Mouse (Mus musculus) spleen, postnatal 10 days (tissue): ENCODE data around the gene 2900026A02Rik.

Source experiments
- DNase-seq, 2 experiments: peaks; one replicate each; pipeline ENCODE4 v3.0.0; 2021 to 2022; ENCODE audit warnings: low spot score in 2 of 2

The 2900026A02Rik gene

DNA sequence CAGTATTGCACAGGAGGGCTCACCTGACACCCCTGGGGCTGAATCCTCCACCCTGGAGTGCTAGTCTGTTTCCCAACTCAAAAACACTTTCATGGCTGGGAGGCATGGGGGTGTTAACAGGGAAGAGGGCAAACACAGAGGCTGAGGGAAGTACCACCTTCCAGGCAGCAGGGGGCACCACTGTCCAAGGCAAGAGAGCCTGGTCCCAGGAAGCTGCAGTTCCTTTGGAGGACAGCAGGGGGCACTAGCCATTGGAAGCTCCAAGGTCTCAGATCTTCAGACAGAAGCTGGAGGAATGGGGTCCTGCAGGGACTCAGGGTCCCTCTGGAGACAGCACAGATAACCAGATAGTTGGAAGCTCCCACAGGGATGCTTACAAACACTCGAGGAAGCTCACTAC, 121.5 kb downstream of the 2900026A02Rik start:
- peak; percentile 76 to 89 for DNase-seq

DNA sequence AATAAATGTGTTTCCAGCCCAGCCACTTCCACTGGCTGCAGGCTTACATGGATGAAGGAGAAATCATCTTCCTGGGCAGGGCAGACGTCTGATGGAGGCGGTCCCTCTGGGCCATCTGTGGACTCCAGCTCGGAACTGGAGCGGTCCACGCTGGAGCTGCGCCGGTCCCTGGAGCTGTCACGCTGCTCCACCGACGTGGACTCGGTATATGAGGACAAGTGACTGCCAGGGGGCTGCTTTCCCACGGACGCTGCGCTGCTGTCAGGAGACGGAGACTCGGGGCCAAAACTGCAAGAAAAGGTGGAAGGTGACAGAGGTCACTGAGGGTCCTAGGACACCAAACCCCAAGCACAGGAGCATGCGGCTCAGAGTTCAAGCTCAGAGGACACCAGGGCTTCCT, 123.5 kb downstream of the 2900026A02Rik start:
- DNase-seq = no peak

- no peak for DNase-seq
Measured at GRCm38 (mm10) chr5:113095456-113095855, 125.6 kb downstream of the 2900026A02Rik start.

GRCm38 (mm10) chr5:113092406-113092805, 128.6 kb downstream of the 2900026A02Rik start:
- no peak for DNase-seq

DNA sequence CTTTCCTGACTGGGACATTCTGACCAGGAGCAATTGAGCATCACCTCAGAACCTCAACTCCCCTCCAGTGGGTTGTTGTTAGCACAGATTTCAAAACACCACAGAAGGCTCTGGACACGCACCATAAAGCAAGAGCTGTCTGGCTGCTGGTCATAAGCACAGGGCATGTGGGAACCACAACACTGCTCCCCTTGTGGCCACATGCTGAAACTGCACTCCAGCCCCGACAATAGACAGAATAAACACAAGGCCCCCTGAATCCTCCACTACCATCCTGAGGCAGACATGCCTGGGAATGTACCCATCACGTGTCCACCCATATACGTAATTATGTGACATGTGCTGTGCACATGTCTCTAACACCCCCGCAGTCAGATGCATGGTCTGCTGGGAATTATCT, 129.9 kb downstream of the 2900026A02Rik start:
- DNase-seq = peak in 1 of 2 experiments; percentile 53

GRCm38 (mm10) chr5:113090750-113091149, 130.3 kb downstream of the 2900026A02Rik start:
- no peak for DNase-seq

DNA sequence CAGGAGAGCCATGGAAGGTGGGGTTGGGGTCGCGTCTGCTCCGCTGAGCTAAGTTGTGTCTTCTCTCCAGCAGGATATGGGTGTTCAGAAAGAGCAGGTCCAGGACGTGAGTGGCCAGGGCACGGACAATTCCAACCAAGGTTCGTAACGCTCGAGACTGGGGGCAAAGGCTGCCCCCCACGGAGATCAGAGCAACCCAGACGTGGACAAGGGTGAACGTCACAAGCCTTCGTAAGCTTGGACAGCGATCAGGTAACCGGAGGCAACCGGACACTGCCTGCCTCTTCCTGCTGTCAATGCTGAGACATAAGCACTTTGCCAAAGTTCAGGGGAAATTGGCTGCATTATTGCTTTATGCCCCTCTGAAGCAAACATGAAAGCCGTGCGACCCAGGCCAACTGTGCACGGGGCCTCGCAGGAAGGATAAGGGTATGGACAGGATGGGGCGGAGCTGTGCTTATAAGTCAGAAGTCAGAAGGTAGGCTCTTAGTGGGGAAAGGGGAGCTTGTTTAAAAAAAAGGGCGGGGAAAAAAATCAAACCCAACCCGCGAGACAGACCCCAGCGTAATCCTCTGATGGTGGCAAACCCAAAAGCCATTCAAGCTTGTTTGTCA, 130.9 kb downstream of the 2900026A02Rik start:
- no peak for DNase-seq

DNA sequence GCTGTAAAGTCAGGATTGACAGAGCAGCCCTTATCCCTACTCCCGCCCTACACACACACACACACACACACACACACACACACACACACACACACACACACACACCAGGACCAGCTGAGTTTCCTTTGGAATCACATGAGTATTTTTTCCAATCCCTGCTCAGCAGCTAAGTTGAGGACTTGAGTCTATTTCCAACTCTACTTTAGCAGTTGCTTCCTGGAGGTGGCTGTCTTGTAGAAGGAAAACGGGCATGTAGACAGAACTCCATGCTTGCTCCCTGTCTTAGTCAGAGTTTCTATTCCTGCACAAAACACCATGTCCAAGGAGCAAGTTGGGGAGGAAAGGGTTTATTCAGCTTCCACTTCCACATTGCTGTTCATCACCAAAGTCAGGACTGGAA, 133.6 kb downstream of the 2900026A02Rik start:
- DNase-seq = no peak

DNA sequence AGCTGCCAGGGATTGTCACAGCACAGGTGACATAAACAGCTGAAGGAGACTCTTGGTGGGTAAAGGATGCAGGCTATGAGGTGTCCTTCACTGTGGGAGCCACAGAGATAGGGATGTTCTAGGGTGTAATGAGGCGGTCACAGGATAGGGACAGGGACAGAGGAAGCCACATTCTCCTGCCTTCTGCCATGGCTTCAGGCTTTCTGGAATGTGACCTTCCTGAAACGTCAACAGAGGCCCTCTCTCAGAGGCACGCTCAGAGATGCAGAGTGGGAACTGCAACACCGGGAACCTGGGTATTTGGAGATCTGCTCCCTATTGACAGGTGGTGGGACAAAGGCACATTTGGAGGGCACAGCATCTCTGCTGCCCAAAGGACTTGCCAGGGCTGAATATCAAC, 134.0 kb downstream of the 2900026A02Rik start:
- DNase-seq = no peak

GRCm38 (mm10) chr5:113086439-113086838, 134.6 kb downstream of the 2900026A02Rik start:
- DNase-seq = no peak

DNA sequence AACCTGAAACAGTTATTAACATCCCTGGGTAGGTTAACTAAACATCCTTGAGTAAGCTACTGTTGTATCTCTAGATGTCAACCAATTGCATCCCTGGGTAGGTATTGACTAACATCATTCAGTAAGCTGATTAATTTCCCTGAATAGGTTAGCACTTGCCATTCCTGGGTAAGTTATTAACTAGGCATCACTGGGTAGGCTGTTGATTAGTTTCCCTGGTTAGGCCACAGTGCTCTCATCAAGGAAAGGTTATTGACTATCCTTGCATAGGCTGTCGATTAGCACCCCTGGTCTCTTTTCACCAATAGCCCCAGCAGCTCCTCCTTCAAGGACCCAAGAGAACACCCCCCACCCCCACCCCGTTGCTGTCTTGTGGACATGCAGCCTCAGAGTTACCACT, 135.1 kb downstream of the 2900026A02Rik start:
- DNase-seq = no peak

- DNase-seq = no peak
Measured at GRCm38 (mm10) chr5:113084309-113084708, 136.7 kb downstream of the 2900026A02Rik start.

- no peak for DNase-seq
Measured at GRCm38 (mm10) chr5:113082356-113083168, 138.5 kb downstream of the 2900026A02Rik start.

GRCm38 (mm10) chr5:113081439-113081838, 139.6 kb downstream of the 2900026A02Rik start, which contains the start of gene Crybb3:
Gene Crybb3, minus strand, starts transcription at chr5:113081584.
- DNase-seq = no peak

GRCm38 (mm10) chr5:113081020-113081419, 140.0 kb downstream of the 2900026A02Rik start:
- no peak for DNase-seq

- peak in 1 of 2 experiments; percentile 43 for DNase-seq
Measured at GRCm38 (mm10) chr5:113079783-113080182, 141.3 kb downstream of the 2900026A02Rik start.

GRCm38 (mm10) chr5:113078686-113079085, 142.3 kb downstream of the 2900026A02Rik start:
- DNase-seq = no peak

- DNase-seq = no peak
Measured at GRCm38 (mm10) chr5:113070017-113070416, 151.0 kb downstream of the 2900026A02Rik start, which contains the start of gene Crybb2. Gene Crybb2, minus strand, starts transcription at chr5:113070117.

GRCm38 (mm10) chr5:113054308-113054707, 166.7 kb downstream of the 2900026A02Rik start:
- peak; percentile 43 to 69 for DNase-seq

DNA sequence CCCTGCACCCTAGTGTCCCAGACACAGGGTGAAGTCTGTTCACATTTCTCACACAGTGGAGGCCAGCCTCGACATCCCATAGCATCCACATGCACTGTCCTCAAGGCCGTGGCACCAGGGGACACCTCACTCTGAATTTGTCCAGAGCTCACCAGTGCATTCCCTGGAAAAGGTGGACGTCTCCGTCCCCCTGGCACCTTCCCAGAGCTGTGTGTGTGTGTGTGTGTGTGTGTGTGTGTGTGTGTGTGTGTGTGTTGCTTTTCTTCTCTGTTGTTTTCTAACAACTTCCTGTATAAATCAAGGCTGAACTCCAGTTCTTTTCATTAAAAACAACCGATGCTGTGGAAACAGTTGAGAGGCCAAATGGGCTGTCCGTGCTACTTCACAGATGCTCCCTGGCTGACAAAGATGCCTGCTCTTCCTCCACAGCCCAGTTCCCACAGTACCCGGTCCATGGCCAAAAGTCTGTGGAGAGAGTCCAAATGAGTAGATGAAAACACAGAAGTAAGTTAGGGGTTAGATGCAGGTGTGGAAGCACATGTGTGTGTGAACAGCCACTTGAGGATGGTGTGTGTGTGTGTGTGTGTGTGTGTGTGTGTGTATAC, 170.4 kb downstream of the 2900026A02Rik start:
- no peak for DNase-seq

DNA sequence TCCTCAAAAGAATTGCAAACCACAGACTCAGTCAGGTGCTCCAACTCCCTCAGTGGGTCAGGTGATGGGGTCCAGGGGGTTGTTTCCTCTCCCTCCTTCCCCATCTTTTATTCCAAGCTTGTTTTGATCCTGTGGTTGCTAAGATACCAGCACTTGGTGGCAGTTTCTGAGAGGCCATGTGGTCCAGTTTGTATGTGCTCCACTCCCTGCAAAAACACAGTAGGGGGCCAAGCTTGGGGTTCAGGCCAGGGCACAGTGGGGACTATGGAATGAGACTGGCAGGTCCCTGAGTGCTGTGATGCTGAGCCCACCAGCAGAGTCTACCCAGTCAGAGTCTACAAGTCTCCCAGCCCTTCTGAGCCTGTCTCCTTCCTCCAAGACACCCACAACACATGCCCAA, 171.2 kb downstream of the 2900026A02Rik start:
- no peak for DNase-seq

DNA sequence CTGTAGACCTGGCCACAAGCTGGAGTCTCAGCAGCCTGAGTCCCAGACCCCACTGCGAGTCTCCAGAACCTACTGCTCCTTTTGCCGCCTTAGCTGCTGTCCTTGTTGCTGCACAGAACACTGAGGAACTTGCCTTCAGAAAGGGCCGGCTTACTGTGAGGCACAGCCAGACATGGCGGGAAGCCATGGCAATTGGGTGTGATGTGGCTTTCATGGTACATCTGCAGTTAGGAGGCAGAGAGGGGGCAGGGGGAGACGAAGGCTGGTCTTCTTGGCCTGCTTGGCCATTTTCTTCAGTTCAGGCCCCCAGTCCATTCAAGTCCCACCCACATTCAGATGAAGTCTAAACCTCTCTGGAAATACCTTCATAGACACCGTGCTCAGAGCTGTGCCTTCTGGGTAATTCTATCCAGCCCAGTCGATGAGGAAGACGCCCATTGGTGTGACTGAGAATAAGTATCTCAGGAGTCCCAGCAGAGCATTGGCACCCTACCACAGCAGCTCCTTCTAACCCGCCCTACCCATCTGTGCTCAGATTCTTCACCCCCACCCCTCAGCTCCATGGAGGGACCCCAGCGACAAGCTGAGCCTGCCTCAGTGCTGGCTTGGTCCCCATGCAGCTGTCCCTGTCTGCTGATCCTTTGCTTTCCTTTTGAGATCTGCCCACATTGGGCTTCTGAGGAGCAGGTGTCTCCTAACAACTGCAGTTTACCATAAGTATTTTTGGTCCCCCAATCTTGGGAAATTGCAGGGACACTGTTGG, 175.3 kb downstream of the 2900026A02Rik start:
- no peak for DNase-seq
